In genomic region chr13:91459896-91460620, GRCm38 (mm10) we compare ENCODE assay signal across 8 mouse cellular contexts. TPM values are rescaled to one million over a fixed set of nuclear protein-coding genes. Genes with fewer than 3 reads are reported as not detected.
A peak's percentile ranks its signal among the peaks of the same experiment; 100 is the strongest.
DNase-seq lines count a peak whose midpoint lies in the region; ATAC-seq and TF ChIP-seq lines count a peak whose summit lies in the region.

Gene Ssbp2 (plus strand): TSS chr13:91460283.

- H3K4me3 ChIP-seq in lung, embryonic 14.5 days (ENCODE audit: low read depth, low read length): peak within 1 kb of the TSS; percentile 90
- H3K4me3 ChIP-seq in gastrocnemius, adult 2 months: peak within 1 kb of the TSS; percentile 88
- H3K4me3 ChIP-seq in hindbrain, embryonic 15.5 days: peak within 1 kb of the TSS; percentile 79
- peak within 1 kb of the TSS; percentile 89 for H3K4me3 ChIP-seq in limb, embryonic 15.5 days
- H3K4me3 ChIP-seq in olfactory bulb, adult 2 months (ENCODE audit: insufficient read depth, low read depth, low read length): peak within 1 kb of the TSS; percentile 71

- peak; percentile 64 for ATAC-seq in lung, embryonic 14.5 days (ENCODE audit: insufficient read depth)
- peak; percentile 64 for ATAC-seq in hindbrain, embryonic 15.5 days (ENCODE audit: low FRiP score, low read depth)
- ATAC-seq in limb, embryonic 15.5 days (ENCODE audit: insufficient number of reproducible peaks, low FRiP score, low TSS enrichment, low read depth): peak; percentile 31

- H3K9me3 ChIP-seq in lung, embryonic 14.5 days (ENCODE audit: low read depth, low read length): no peaks in the 10 kb centered on the region
- H3K9me3 ChIP-seq in hindbrain, embryonic 15.5 days: no peaks in the 10 kb centered on the region
- H3K9me3 ChIP-seq in limb, embryonic 15.5 days: no peaks in the 10 kb centered on the region

- H3K27me3 ChIP-seq in lung, embryonic 14.5 days (ENCODE audit: insufficient read depth, low read length): no peaks in the 10 kb centered on the region
- no peaks in the 10 kb centered on the region for H3K27me3 ChIP-seq in hindbrain, embryonic 15.5 days
- no peaks in the 10 kb centered on the region for H3K27me3 ChIP-seq in limb, embryonic 15.5 days

- H3K4me1 ChIP-seq in lung, embryonic 14.5 days (ENCODE audit: insufficient read depth): peaks cover 7% of the 10 kb centered on the region
- peaks cover 33% of the 10 kb centered on the region for H3K4me1 ChIP-seq in hindbrain, embryonic 15.5 days (replicated peaks)
- peaks cover 21% of the 10 kb centered on the region for H3K4me1 ChIP-seq in limb, embryonic 15.5 days
- H3K4me1 ChIP-seq in olfactory bulb, adult 2 months (ENCODE audit: control insufficient read depth, insufficient read depth, low read length): peaks cover 5% of the 10 kb centered on the region

- intact Hi-C loops in gastrocnemius, adult 2 months (cut with DNase I): loop anchor here (1.0 to 10.0 kb wide), 8 partner anchors 39 to 525 kb away; partner anchors contain the start of genes Atg10 and Zcchc9

- TF ChIP-seq CTCF in lung, embryonic 14.5 days (IDR thresholded peaks at IDR 0.05; ENCODE audit: low read depth): no peak
- TF ChIP-seq CTCF in gastrocnemius, adult 2 months (IDR thresholded peaks at IDR 0.05): no peak
- no peak for TF ChIP-seq CTCF in olfactory bulb, adult 2 months (IDR thresholded peaks at IDR 0.05; ENCODE audit: insufficient read depth, low read depth, low read length)

- H3K9ac ChIP-seq in lung, embryonic 14.5 days: peak within 1 kb of the TSS; percentile 89
- H3K9ac ChIP-seq in hindbrain, embryonic 15.5 days: peak within 1 kb of the TSS; percentile 70
- peak within 1 kb of the TSS; percentile 93 for H3K9ac ChIP-seq in limb, embryonic 15.5 days

- no peak; the same call in 1 of the 2 replicates for TF ChIP-seq POLR2A in olfactory bulb, adult 2 months (IDR thresholded peaks at IDR 0.05; ENCODE audit: insufficient read depth, low read depth, low read length)

- 9% methylated on average over 27 of the region's 29 CpGs for WGBS in lung, embryonic 14.5 days
- WGBS in hindbrain, embryonic 15.5 days: 5% methylated on average over 28 of the region's 29 CpGs
- WGBS in limb, embryonic 15.5 days: 11% methylated on average over 29 of the region's 29 CpGs
- 8% methylated on average over 28 of the region's 29 CpGs for WGBS in olfactory bulb, adult 2 months

- peak within 1 kb of the TSS; percentile 85 for H3K4me2 ChIP-seq in lung, embryonic 14.5 days
- peak within 1 kb of the TSS; percentile 79 for H3K4me2 ChIP-seq in hindbrain, embryonic 15.5 days
- peak within 1 kb of the TSS; percentile 79 for H3K4me2 ChIP-seq in limb, embryonic 15.5 days

- no peak for DNase-seq in lung, embryonic 14.5 days
- DNase-seq in lung, postnatal 36 days: no peak
- no peak for DNase-seq in adrenal gland, postnatal 25 days
- DNase-seq in gastrocnemius, adult 2 months: no peak
- no peak for DNase-seq in thymus, postnatal 4 days

- no peaks in the 10 kb centered on the region for H3K36me3 ChIP-seq in lung, embryonic 14.5 days (ENCODE audit: insufficient read depth)
- H3K36me3 ChIP-seq in hindbrain, embryonic 15.5 days: no peaks in the 10 kb centered on the region
- no peaks in the 10 kb centered on the region for H3K36me3 ChIP-seq in limb, embryonic 15.5 days

- H3K27ac ChIP-seq in lung, embryonic 14.5 days (ENCODE audit: low read depth): peak within 1 kb of the TSS; percentile 95
- H3K27ac ChIP-seq in gastrocnemius, adult 2 months: peak within 1 kb of the TSS; percentile 99
- peak within 1 kb of the TSS; percentile 98 for H3K27ac ChIP-seq in hindbrain, embryonic 15.5 days (replicated peaks)
- peak within 1 kb of the TSS; percentile 96 for H3K27ac ChIP-seq in limb, embryonic 15.5 days
- H3K27ac ChIP-seq in olfactory bulb, adult 2 months (ENCODE audit: insufficient read depth, low read depth, low read length): peak within 1 kb of the TSS; percentile 99

RNA-seq across cellular contexts. Expression of gene Ssbp2, which starts in this region (rescaled TPM):
- polyA plus RNA-seq in lung, embryonic 14.5 days (2014; fragmentation: Nextera tagmentation; extraction: Ambion mirVana): 95.0 and 95.7 TPM in 2 replicates
- total RNA-seq in adrenal gland, postnatal 25 days (2021): 25.4 and 30.5 TPM in 2 replicates
- total RNA-seq in gastrocnemius, adult 2 months (2021): 10 to 100 TPM; 18.6 to 26.4 TPM
- polyA plus RNA-seq in hindbrain, embryonic 15.5 days (2015; fragmentation: Nextera tagmentation; extraction: Ambion mirVana): 205 and 211 TPM in 2 replicates
- 164 and 167 TPM in 2 replicates for polyA plus RNA-seq in limb, embryonic 15.5 days (2015; fragmentation: Nextera tagmentation; extraction: Ambion mirVana)
- 407 and 755 TPM in 2 replicates for polyA plus RNA-seq in olfactory bulb, adult 2 months (2012; ENCODE audit: insufficient read depth, insufficient read length, low replicate concordance, missing spikeins)
